Mouse (Mus musculus) urinary bladder, adult 18-20 months (tissue): ENCODE measurements around the gene Gm42878.
"Not testable (repeated sequence)": the region's sequence is repeated elsewhere in the genome, so short reads cannot be mapped to it uniquely, and the experiment has no call there.

Source experiments
- DNase-seq, 2 experiments: peaks; one replicate each; pipeline ENCODE4 v3.0.0; 2022; ENCODE audit warnings: low spot score in 2 of 2, mixed read lengths in 2 of 2

Gm42878 gene

GRCm38 (mm10) chr5:121564468-121564895 is 19.2 kb upstream of the Gm42878 start:
- peak; percentile 77 to 81 for DNase-seq

GRCm38 (mm10) chr5:121562436-121562835 is 17.2 kb upstream of the Gm42878 start:
- no peak for DNase-seq

- no peak for DNase-seq
These were observed 3.9 kb upstream of the Gm42878 start for GRCm38 (mm10) chr5:121549196-121549595.

- DNase-seq = no peak
These were observed 1.8 kb upstream of the Gm42878 start for GRCm38 (mm10) chr5:121547084-121547483.

GRCm38 (mm10) chr5:121546530-121546895 is 1.2 kb upstream of the Gm42878 start:
- peak in 1 of 2 experiments; percentile 13 for DNase-seq

GRCm38 (mm10) chr5:121545793-121546529 is 679 bp upstream of the Gm42878 start, which contains the start of gene Mapkapk5:
Gene Mapkapk5 (minus strand): TSS chr5:121545905.
- peak; percentile 95 to 98 for DNase-seq

- no peak for DNase-seq
These were observed 1.9 kb downstream of the Gm42878 start for GRCm38 (mm10) chr5:121543370-121543769.

DNA sequence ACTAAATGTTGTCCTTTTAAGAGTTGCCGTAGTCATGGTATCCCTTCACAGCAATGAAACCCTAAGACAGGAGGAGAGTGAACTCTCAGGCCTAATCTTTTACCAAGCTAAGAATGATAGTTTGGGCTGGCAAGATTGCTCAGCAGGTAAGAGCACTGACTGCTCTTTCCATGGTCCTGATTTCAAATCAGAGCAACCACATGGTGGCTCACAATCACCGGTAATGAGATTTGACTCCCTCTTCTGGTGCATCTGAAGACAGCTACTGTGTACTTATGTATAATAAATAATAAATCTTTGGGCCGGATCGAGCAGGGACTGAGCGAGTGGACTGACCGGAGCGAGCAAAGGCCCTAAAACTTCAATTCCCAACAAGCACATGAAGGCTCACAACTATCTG is 4.0 kb downstream of the Gm42878 start:
- no peak for DNase-seq

DNA sequence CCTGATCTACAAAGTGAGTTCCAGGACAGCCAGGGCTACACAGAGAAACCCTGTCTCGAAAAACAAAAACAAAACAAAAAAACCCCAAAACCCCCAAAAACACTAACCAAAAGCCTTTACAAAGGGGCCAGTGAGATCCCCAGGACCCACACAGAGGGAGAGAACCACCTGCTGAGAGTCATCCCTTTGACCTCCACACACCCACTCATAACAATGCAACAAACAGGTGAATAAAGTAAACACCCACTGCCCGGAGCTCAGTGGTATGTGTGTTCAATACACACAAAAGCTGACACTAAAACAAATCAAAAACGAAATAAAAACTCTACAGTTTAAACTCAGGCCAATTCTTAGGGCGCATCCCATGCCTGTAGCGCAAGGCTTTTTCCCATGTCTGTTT is 5.2 kb downstream of the Gm42878 start:
- no peak for DNase-seq

GRCm38 (mm10) chr5:121537588-121537987 is 7.7 kb downstream of the Gm42878 start:
- no peak for DNase-seq

GRCm38 (mm10) chr5:121536921-121537555 is 8.2 kb downstream of the Gm42878 start:
- no peak for DNase-seq

DNA sequence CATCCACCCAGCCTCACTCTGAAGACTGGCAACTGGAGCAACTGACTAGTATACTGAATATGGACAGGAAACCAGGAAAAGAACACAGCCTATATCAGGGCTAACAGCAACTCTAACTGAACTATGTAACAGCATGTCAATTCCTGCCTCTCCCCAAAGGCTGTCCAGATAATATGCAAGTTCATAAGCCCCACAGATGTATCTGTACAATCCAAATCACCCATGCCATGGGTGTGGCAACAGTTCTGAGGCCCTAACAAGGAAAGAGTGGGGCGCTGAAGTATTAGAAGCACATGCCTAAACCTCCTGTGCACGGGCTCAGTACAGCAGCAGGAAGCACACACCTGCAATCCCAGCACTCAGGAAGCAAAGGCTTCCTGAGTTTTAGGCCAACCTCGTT is 10.2 kb downstream of the Gm42878 start:
- no peak for DNase-seq

DNA sequence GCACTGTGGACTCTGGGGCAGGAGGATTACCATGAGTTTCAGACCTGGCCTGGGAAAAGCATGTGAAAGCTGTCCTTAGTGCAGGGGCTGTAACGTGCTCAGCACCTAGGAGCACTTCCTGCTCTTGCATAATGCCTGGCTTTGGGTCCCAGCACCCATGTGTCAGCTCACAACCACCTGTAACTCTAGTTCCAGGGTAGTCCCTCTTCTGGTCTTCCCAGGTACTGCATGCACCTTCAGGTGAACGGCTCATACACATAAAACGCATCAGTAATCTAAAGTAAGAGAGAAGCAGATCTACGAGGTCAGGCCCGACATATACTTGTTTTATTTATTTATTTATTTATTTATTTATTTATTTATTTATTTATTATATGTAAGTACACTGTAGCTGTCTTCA is 10.8 kb downstream of the Gm42878 start:
- DNase-seq = no peak

GRCm38 (mm10) chr5:121526961-121527360 is 18.3 kb downstream of the Gm42878 start:
- DNase-seq = no peak

GRCm38 (mm10) chr5:121526526-121526925 is 18.8 kb downstream of the Gm42878 start:
- no peak for DNase-seq

DNA sequence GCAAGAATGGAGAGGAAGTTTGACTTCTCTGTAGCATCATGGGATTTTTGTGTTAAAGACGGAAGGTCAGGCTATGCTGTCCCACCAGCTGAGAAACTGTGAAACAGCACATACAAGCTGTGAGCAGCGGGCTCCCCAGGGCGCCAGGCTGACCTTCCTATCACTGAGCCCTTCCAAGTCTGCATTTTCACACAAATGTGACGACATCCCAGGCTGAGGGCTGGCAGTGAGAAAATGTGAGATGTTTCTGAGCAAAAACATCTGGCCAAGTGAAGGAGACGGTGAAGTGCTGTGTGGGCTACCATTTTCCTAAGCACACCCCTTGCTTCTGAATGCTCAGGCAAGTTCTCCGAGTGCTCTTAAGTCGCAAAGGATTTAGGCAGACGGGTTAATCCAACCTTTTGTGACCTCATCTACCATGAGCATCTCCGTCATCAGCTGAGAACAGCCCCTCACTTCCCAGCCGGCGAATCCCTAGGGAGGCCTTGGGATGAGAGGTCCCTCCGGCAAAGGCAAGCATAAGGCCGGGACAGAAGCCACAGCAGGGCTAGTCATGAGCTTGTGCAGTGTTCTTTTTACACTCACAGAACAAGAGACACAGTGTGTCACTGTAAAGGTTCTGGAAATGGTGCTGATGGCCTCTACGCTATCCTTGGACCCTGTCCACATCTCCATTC is 19.4 kb downstream of the Gm42878 start:
- DNase-seq = no peak

DNA sequence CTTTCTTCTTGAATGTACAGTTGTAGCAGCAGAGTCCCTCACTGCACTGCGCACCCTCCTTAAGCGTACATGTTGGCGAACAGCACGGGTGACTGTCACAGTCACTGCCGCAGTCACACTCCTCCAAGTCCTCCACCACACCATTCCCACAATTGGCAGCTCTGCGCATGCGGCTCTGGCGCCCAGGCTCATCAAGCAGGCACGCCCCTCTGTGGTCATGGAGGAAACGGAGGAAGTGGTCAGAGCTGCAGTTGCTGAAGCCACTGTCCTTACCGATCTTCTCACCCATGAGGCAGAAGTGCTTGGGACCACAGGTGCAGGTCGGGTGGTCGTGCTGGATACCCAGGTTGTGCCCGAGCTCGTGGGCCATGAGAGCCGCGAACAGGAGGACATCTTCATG is 25.5 kb downstream of the Gm42878 start:
- DNase-seq = not testable (repeated sequence)

DNA sequence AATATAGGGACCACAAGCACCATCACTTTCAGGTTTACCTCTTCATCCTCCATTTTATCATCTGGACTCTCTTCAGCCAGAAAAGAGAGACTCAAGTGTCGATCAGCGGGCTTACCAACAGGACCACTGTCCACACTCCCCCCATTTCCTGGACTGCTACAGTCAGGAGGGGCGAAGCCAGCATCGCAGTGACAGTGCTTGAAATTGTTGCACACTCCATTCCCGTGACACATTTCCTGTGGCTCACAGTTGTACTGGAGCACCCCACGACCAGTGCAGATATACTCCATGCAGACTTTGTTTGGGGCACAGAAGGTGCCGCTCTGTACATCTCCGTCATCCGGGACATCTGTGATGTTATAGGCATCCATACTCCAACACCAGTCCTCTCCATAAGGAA is 26.3 kb downstream of the Gm42878 start:
- no peak for DNase-seq

DNA sequence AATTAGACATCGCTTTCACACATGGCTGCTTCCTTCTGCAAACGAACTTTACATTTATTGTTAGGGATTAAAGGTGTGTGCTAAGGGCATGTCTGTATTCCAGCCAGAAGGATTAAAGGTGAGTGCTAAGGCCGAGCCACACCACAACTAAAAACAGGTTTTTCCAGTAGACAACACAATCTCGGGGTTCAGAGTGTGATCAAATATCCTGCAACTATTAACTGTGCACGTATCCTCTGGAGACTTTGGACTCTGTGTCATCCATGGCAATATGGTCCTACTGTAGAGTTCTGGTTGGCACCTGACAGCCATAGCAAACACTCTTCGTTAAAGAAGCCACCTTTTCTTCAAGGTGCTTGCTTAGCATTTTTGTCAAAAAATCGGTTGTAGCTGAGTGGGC is 35.3 kb downstream of the Gm42878 start:
- DNase-seq = no peak

GRCm38 (mm10) chr5:121506846-121507245 is 38.4 kb downstream of the Gm42878 start:
- no peak for DNase-seq

- DNase-seq = no peak
These were observed 42.1 kb downstream of the Gm42878 start, which contains the start of gene Adam1b for GRCm38 (mm10) chr5:121503231-121503630. Gene Adam1b (minus strand): TSS chr5:121503435.

GRCm38 (mm10) chr5:121501424-121501996 is 43.8 kb downstream of the Gm42878 start:
- not testable (repeated sequence) for DNase-seq
